Mouse (Mus musculus) liver, postnatal 0 days (tissue): Measurements from ENCODE around the gene Fam210b.

Source experiments
- CTCF ChIP-seq: sonication (generic); IDR thresholded peaks from 2 replicates; pipeline ENCODE4 v1.5.1; 2016; ENCODE audit warnings: antibody characterized with exemption, low read depth
- EP300 ChIP-seq: IDR thresholded peaks from 2 replicates; pipeline ENCODE4 v1.6.1; 2016; ENCODE audit warnings: antibody characterized with exemption, low read depth, mild to moderate bottlenecking

DNA sequence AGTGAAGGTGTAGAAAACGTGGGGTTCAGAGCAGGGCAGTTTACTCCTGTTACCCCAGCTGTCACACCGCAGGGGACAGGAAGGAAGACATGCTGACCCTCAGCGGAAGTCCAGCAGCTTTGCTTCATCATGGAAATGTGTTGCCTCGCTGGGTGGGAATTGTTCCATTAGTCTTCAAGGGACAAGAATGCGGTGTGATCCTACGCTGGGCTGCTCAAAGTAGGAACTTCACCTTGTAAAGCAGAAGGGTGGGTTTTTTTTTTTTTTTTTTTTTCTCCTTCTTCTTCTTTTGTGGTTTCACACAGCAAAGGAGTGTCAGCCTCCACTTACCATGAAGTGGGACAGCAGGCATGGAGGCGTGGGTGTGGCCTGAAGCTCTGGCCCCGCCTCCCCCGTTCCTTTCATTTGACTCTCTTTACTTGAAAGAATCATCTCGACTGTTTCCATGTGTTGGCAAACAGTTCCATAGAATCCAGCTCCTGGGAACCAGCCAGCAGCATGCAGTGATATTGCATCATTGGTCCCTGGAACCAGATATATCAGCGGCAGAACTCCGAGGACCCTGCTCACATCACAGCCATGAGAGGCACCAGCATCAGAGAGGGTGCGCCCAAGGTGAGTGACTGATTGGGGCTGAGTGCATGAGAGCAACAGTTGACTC is 48.2 kb downstream of the Fam210b start, which contains the start of gene Cass4:
- no peak for TF ChIP-seq CTCF
- no peak for TF ChIP-seq EP300
